Mouse (Mus musculus) inflammation-experienced regulatory T-cells, adult 6 months (primary cell): ENCODE measurements around the gene Hoxd9. TPM values are rescaled to one million over a fixed set of nuclear protein-coding genes. Genes with fewer than 3 reads are reported as not detected.

Experiments
- ATAC-seq: one replicate; pipeline ENCODE4 v1.8.0; 2017
- polyA plus RNA-seq, 3 experiments: library from polyadenylated mRNA; unstranded; fragments of 100-300 nt; shearing (Covaris generic); gene quantifications; one replicate each; pipeline ENCODE4 v1.2.1; 2017

Gene Hoxd9
- polyA plus RNA-seq, 3 experiments from 2014 or later, result not detected

DNA sequence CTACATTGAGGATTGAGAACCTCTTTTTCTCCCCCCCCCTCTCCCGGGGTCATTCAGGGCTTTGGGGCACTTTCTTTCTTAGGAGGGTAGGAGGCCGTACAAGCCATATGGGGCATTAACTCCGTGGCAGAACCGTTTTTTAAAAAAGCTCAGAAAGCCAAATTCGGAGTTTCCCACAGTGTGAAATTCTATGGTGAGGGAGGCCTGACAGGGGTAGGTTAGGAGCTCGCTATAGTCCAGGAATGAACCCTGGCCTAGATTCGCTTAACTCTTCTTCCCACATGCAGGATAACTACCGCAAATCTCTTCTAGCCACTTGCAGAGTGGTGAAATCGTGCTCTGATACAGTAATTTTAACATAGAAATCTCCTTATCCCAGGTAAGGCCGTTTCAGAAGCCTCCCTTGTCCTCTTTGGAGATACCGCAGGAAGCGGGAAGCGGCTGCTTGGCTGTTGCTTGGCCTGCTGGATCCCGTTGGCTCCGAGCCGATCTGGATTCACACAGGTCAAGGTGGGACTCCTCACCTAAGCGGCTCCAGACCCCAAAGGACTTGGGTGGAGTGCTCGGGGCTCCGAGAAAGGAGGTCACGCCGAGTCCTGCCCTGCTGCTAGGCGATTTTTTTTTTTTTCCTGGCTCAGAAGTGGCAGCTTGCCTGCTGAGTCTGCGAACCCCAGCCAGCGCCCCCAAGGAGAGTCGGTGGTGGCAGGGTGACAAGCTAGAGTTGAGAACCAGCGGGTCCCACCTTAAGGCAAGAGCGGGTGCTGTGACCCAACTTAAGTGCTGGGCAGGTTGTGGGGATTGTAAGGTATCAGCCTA is 37.7 kb downstream of the Hoxd9 start:
- no peak for ATAC-seq

- ATAC-seq, result no peak
These were observed 38.5 kb downstream of the Hoxd9 start for GRCm38 (mm10) chr2:74735851-74736687.

GRCm38 (mm10) chr2:74736688-74737577 is 39.4 kb downstream of the Hoxd9 start:
- ATAC-seq, result no peak

GRCm38 (mm10) chr2:74737578-74738070 is 40.1 kb downstream of the Hoxd9 start:
- ATAC-seq, result no peak

DNA sequence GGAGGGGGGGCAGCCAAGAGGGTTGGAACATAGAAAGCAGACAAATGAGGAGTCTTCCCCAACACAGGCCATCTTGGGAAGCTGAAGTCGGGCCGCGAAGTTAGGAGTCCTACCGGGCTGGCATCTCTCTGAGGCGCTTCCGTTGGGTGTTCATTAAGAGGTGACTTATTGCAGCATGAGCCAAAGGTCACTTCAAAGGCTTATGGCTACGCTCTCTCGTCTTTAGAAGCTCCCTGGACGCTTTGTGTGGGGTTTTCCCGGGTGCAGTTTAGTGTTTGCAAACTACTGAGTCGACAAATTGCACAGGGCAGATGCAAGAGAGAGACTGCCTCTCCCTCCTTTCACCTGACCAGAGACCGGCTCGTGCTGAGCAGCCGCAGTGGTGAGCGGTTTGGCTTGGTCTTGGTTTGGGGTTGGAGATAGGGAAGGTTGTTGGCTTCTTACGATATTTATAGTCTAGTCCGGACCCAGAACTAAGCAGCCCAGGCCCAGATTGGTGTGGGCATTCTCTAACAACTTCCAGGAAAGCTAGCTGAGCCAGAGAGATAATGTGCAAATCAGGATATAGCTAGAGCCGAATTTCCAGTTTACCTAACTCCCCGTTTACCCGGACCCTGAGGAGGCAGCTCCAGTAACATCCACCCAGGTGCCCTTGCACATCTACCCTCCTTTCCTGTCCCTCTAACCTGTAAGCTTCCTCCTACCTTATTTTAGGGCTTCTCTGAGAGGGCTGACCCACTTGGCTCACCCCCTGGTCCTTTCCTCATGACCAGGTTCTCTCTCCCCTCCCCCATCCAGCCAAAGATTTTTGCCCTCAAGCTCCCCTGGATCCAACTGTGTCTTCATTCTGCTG is 41.3 kb downstream of the Hoxd9 start:
- ATAC-seq, result no peak

- no peak for ATAC-seq
These were observed 41.9 kb downstream of the Hoxd9 start for GRCm38 (mm10) chr2:74739476-74739800.

DNA sequence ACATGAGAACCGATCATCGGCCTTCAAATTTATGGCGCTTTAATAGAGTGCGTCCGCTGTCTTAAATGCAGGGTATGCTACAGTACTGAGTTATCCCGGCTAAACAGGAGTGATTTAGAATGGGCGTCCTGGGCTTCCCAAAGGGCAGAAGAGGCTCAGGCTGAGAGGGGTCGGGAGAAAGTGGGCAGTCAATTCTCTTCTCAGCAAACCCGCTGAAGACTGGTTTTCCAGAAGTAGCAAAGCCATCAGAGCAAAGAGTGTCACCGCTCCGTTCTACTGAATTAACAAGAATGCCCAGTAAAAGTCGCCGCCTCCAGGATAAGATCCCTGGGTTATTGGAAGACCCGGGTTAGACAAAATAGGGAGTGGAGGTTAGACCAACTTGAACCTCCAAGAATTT is 42.3 kb downstream of the Hoxd9 start:
- no peak for ATAC-seq

DNA sequence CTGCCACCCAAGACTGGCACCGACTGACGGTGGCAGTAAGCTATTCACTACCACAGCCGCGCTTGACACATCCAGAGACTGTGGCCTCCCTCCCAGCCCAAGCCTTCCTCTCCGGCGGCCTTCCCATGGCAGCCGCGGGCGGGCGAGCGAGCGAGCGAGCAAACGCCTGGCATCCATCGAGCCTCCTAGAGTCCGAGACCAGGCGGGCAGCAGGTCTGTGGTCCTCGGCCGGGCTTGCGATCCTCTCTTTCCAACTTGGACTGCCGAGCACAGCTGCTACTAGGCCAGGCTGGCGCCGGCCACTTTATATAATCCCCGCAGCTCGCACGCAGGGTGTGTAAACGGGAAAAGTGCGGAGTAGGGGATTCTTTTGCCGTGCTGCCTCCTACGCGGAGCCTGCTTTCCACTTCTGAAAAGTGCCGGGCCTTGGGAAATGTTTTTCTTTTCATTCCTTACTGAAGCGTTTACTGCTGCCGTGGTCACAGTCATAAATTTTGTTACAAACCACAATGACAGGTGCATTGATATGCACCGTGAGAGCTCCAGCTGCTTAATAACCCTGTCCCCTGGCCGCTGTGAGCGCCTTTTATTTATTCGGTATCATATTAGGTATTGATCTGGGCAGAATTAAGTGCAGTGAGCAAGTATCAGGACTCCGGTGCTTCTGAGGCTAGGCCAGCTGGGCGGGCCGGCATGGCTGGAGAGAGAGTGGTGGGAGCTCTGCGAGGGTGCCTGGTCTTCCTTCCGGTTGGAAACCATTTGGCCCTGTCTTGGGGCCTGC is 43.0 kb downstream of the Hoxd9 start:
- ATAC-seq, result no peak

- no peak for ATAC-seq
These were observed 43.9 kb downstream of the Hoxd9 start for GRCm38 (mm10) chr2:74741252-74741978.

DNA sequence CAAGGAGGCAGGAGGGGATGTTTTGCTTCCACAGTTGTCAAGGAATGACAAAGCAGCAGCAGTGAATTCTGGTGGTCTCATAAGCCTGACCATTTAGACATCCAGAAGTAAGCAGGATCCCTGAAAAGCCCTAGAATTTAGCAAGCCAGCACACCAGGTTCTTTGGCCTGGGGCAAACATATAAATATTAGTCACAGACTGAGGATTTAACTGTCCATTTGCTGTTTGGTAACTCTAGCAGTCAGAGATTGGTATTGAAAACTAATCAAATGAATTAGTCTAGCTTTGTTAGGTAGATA is 44.4 kb downstream of the Hoxd9 start:
- ATAC-seq, result no peak

DNA sequence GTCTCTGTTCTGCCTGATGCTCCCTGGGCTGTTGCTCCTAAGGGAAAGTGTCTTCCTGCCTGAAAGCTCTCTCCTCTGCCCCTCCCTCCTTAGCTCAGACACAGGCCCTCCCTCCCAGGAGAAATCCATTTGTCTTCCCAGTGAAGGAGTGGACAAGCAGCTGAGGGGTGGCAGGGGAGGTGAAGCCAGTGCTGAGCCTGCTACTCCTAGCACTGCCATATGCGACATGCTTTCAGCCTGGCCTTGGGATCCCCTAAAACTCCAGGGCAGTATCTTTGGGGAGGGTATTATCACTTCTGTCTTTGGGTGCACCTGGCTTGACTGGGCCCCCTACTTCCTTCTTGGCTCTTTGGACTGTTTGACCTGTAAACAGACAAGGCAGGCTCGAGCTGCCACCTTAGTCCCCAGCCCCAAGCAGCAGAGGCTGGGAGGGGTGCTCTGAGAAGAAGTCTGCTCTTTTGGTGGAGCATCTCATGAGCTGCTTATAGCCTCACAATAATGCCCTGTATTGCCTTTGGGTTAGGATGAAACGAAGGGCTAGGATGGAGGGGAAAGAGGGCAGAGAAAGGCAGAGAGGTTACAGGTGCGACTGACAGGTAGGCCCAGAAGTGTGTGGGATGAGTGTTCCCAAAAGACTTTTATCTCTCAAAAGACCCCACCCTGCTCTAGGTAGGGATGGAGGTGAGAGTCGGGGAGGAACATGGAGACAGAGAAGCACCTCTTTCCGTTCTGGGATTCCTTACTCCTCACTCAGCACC is 48.2 kb downstream of the Hoxd9 start:
- ATAC-seq, result no peak

- no peak for ATAC-seq
These were observed 48.9 kb downstream of the Hoxd9 start for GRCm38 (mm10) chr2:74746298-74746921.

GRCm38 (mm10) chr2:74747006-74747405 is 49.5 kb downstream of the Hoxd9 start:
- ATAC-seq, result no peak

- ATAC-seq, result no peak
These were observed 50.2 kb downstream of the Hoxd9 start for GRCm38 (mm10) chr2:74747661-74748141.

- ATAC-seq, result no peak
These were observed 51.0 kb downstream of the Hoxd9 start for GRCm38 (mm10) chr2:74748436-74748995.

- ATAC-seq, result peak; percentile 82
These were observed 52.0 kb downstream of the Hoxd9 start for GRCm38 (mm10) chr2:74749337-74750121.
